Mouse (Mus musculus): Measurements from ENCODE around the gene Dhx33. TPM values are rescaled to one million over a fixed set of nuclear protein-coding genes. Genes with fewer than 3 reads are reported as not detected.

Dhx33 gene
- total and polyA plus RNA-seq, 2 experiments from 2014 or later, result 9.7 to 26.7 TPM

- no peak for DNase-seq
- Histone ChIP-seq H3K9me3 (ENCODE audit: low read length) (no peaks in the 10 kb centered on the region), H3K9ac (no peak overlapping the region), H3K4me2 (ENCODE audit: low read depth) (no peak overlapping the region), H3K4me1 (ENCODE audit: insufficient read depth) (no peaks in the 10 kb centered on the region), H3K27me3 (ENCODE audit: insufficient read depth, low read length) (no peaks in the 10 kb centered on the region), H3K4me3 (ENCODE audit: low read depth, low read length) (no peak overlapping the region), H3K36me3 (ENCODE audit: insufficient read depth) (peaks cover 77% of the 10 kb centered on the region), H3K27ac (ENCODE audit: low read depth, low read length) (no peak overlapping the region)
- 87% methylated on average over 4 of the region's 4 CpGs for WGBS
- no peak for TF ChIP-seq CTCF (IDR thresholded peaks at IDR 0.05; ENCODE audit: low read depth)
- no peak for ATAC-seq
Measured at GRCm38 (mm10) chr11:70944935-70945817, 59.1 kb downstream of the Dhx33 start.

- ATAC-seq (no peak), DNase-seq (no peak)
- Histone ChIP-seq H3K36me3 (ENCODE audit: insufficient read depth) (peaks cover 76% of the 10 kb centered on the region), H3K9ac (no peak overlapping the region), H3K27ac (ENCODE audit: low read depth, low read length) (no peak overlapping the region), H3K27me3 (ENCODE audit: insufficient read depth, low read length) (no peaks in the 10 kb centered on the region), H3K4me3 (ENCODE audit: low read depth, low read length) (no peak overlapping the region), H3K4me1 (ENCODE audit: insufficient read depth) (no peaks in the 10 kb centered on the region), H3K4me2 (ENCODE audit: low read depth) (no peak overlapping the region), H3K9me3 (ENCODE audit: low read length) (no peaks in the 10 kb centered on the region)
- no peak for TF ChIP-seq CTCF (IDR thresholded peaks at IDR 0.05; ENCODE audit: low read depth)
- WGBS, result 80% methylated on average over 7 of the region's 7 CpGs
Measured at GRCm38 (mm10) chr11:70943651-70944050, 60.6 kb downstream of the Dhx33 start.

GRCm38 (mm10) chr11:70942596-70942995 lies 61.6 kb downstream of the Dhx33 start:
- no peak overlapping the region for H3K4me3 ChIP-seq (ENCODE audit: low read depth, low read length)
- H3K27ac ChIP-seq (ENCODE audit: low read depth, low read length), result no peak overlapping the region
- DNase-seq (no peak), ATAC-seq (no peak)
- 87% methylated on average over 1 of the region's 1 CpGs for WGBS
- no peak for TF ChIP-seq CTCF (IDR thresholded peaks at IDR 0.05; ENCODE audit: low read depth)
- H3K36me3 ChIP-seq (ENCODE audit: insufficient read depth), result peaks cover 76% of the 10 kb centered on the region
- H3K9me3 ChIP-seq (ENCODE audit: low read length), result no peaks in the 10 kb centered on the region
- H3K27me3 ChIP-seq (ENCODE audit: insufficient read depth, low read length), result no peaks in the 10 kb centered on the region
- H3K4me2 ChIP-seq (ENCODE audit: low read depth), result no peak overlapping the region
- H3K4me1 ChIP-seq (ENCODE audit: insufficient read depth), result no peaks in the 10 kb centered on the region
- H3K9ac ChIP-seq, result no peak overlapping the region

GRCm38 (mm10) chr11:70935316-70935715 lies 68.9 kb downstream of the Dhx33 start:
- Histone ChIP-seq H3K4me1 (ENCODE audit: insufficient read depth) (no peaks in the 10 kb centered on the region), H3K9me3 (ENCODE audit: low read length) (no peaks in the 10 kb centered on the region), H3K36me3 (ENCODE audit: insufficient read depth) (peaks cover 70% of the 10 kb centered on the region), H3K27ac (ENCODE audit: low read depth, low read length) (no peak overlapping the region), H3K4me3 (ENCODE audit: low read depth, low read length) (no peak overlapping the region), H3K9ac (no peak overlapping the region), H3K4me2 (ENCODE audit: low read depth) (no peak overlapping the region), H3K27me3 (ENCODE audit: insufficient read depth, low read length) (no peaks in the 10 kb centered on the region)
- ATAC-seq, result no peak; the same call in 1 of the 2 replicates
- 84% methylated on average over 7 of the region's 7 CpGs for WGBS
- peak; percentile 26 for TF ChIP-seq CTCF (IDR thresholded peaks at IDR 0.05; ENCODE audit: low read depth)
- no peak for DNase-seq

Other genes starting within 250 kb of the Dhx33 start
- 13.4 and 14.8 TPM in 2 replicates for gene Zfp3, start 240.2 kb downstream of the Dhx33 start, total RNA-seq (2014; rRNA removed)
- gene Zfp3, start 240.2 kb downstream of the Dhx33 start, polyA plus RNA-seq (2015; fragmentation: Nextera tagmentation; extraction: Ambion mirVana), result 13.5 and 15.1 TPM in 2 replicates
- gene Scimp, start 191.9 kb downstream of the Dhx33 start, total RNA-seq (2014; rRNA removed), result not detected in 2 replicates
- gene Scimp, start 191.9 kb downstream of the Dhx33 start, polyA plus RNA-seq (2015; fragmentation: Nextera tagmentation; extraction: Ambion mirVana), result 0.15 TPM in 1 of 2 replicates, not detected in the other
- 107 and 109 TPM in 2 replicates for gene Rabep1, start 159.7 kb downstream of the Dhx33 start, total RNA-seq (2014; rRNA removed)
- 81.5 and 103 TPM in 2 replicates for gene Rabep1, start 159.7 kb downstream of the Dhx33 start, polyA plus RNA-seq (2015; fragmentation: Nextera tagmentation; extraction: Ambion mirVana)
- 98.1 and 103 TPM in 2 replicates for gene Nup88, start 34.5 kb downstream of the Dhx33 start, total RNA-seq (2014; rRNA removed)
- 101 and 102 TPM in 2 replicates for gene Nup88, start 34.5 kb downstream of the Dhx33 start, polyA plus RNA-seq (2015; fragmentation: Nextera tagmentation; extraction: Ambion mirVana)
- gene Rpain, start 34.2 kb downstream of the Dhx33 start, total RNA-seq (2014; rRNA removed), result 24.7 and 44.0 TPM in 2 replicates
- gene Rpain, start 34.2 kb downstream of the Dhx33 start, polyA plus RNA-seq (2015; fragmentation: Nextera tagmentation; extraction: Ambion mirVana), result 54.7 and 61.9 TPM in 2 replicates
- gene C1qbp, start 21.4 kb downstream of the Dhx33 start, total RNA-seq (2014; rRNA removed), result 19.5 and 24.3 TPM in 2 replicates
- 225 and 233 TPM in 2 replicates for gene C1qbp, start 21.4 kb downstream of the Dhx33 start, polyA plus RNA-seq (2015; fragmentation: Nextera tagmentation; extraction: Ambion mirVana)
- gene Mis12, start 15.2 kb upstream of the Dhx33 start, total RNA-seq (2014; rRNA removed), result 15.3 and 19.3 TPM in 2 replicates
- 8.0 and 13.9 TPM in 2 replicates for gene Mis12, start 15.2 kb upstream of the Dhx33 start, polyA plus RNA-seq (2015; fragmentation: Nextera tagmentation; extraction: Ambion mirVana)
- 27.0 and 35.0 TPM in 2 replicates for gene Derl2, start 15.4 kb upstream of the Dhx33 start, total RNA-seq (2014; rRNA removed)
- 21.5 and 25.1 TPM in 2 replicates for gene Derl2, start 15.4 kb upstream of the Dhx33 start, polyA plus RNA-seq (2015; fragmentation: Nextera tagmentation; extraction: Ambion mirVana)
- 611 and 642 TPM in 2 replicates for gene 6330403K07Rik, start 29.1 kb upstream of the Dhx33 start, total RNA-seq (2014; rRNA removed)
- 634 and 640 TPM in 2 replicates for gene 6330403K07Rik, start 29.1 kb upstream of the Dhx33 start, polyA plus RNA-seq (2015; fragmentation: Nextera tagmentation; extraction: Ambion mirVana)
- gene Nlrp1a, start 140.3 kb upstream of the Dhx33 start, total RNA-seq (2014; rRNA removed), result not detected in 2 replicates
- gene Nlrp1a, start 140.3 kb upstream of the Dhx33 start, polyA plus RNA-seq (2015; fragmentation: Nextera tagmentation; extraction: Ambion mirVana), result 0.04 TPM in 1 of 2 replicates, not detected in the other
- gene Nlrp1b, start 226.3 kb upstream of the Dhx33 start, total RNA-seq (2014; rRNA removed), result 0.08 and 0.14 TPM in 2 replicates
- 0.04 TPM in 1 of 2 replicates, not detected in the other for gene Nlrp1b, start 226.3 kb upstream of the Dhx33 start, polyA plus RNA-seq (2015; fragmentation: Nextera tagmentation; extraction: Ambion mirVana)